Mouse (Mus musculus) erythroblast, embryonic 14.5 days (primary cell): ENCODE data around the gene Rnf212b. TPM values are rescaled to one million over a fixed set of nuclear protein-coding genes. Genes with fewer than 3 reads are reported as not detected.

ENCODE experiments used
- H3K27me3 ChIP-seq: 2 replicates; pipeline ENCODE4 v1.6.1; 2012; ENCODE audit warnings: inconsistent platforms; ENCODE audit not compliant: control insufficient read depth
- H3K36me3 ChIP-seq: 2 replicates; pipeline ENCODE4 v1.6.1; 2012; ENCODE audit warnings: mild to moderate bottlenecking, inconsistent platforms; ENCODE audit not compliant: control insufficient read depth
- H3K4me1 ChIP-seq: 2 replicates; pipeline ENCODE4 v1.6.1; 2012; ENCODE audit warnings: inconsistent platforms; ENCODE audit not compliant: control insufficient read depth
- H3K4me3 ChIP-seq: replicated peaks from 2 replicates; pipeline ENCODE3; 2012; ENCODE audit warnings: moderate library complexity, mild to moderate bottlenecking, inconsistent platforms
- H3K9me3 ChIP-seq: 2 replicates; pipeline ENCODE4 v1.6.1; 2012; ENCODE audit warnings: low read length, inconsistent platforms, mixed read lengths; ENCODE audit not compliant: control insufficient read depth
- GATA1 ChIP-seq: IDR thresholded peaks from 2 replicates; pipeline ENCODE4 v1.6.1; 2012; ENCODE audit warnings: low read length, inconsistent platforms, mixed read lengths
- TAL1 ChIP-seq: IDR thresholded peaks from 3 replicates; pipeline ENCODE4 v1.6.1; 2012; ENCODE audit warnings: low read length, inconsistent platforms, mixed read lengths
- polyA plus RNA-seq: library from polyadenylated mRNA; stranded (reverse); fragments of >175 nt; gene quantifications from 2 replicates; pipeline ENCODE4 v1.2.3, GENCODE M21; 2012

Rnf212b gene
- polyA plus RNA-seq, 1 experiment, result not detected

- peaks cover 5% of the 10 kb centered on the region for H3K9me3 ChIP-seq
Observed at GRCm38 (mm10) chr14:54877048-54877715, 63.2 kb downstream of the Rnf212b start, which contains the start of gene Ppp1r3e. Ppp1r3e (minus strand) TSS chr14:54877550.

GRCm38 (mm10) chr14:54883154-54884021, 69.4 kb downstream of the Rnf212b start, which contains the start of the genes Bcl2l2 and Gm20521:
Bcl2l2 (plus strand) TSS chr14:54883377.
Gm20521 (plus strand) TSS chr14:54883441.
- Histone ChIP-seq H3K36me3 (peaks cover 4% of the 10 kb centered on the region; the same call in 1 of the 2 replicates), H3K9me3 (peaks cover 5% of the 10 kb centered on the region), H3K27me3 (peaks cover 3% of the 10 kb centered on the region; the same call in 1 of the 2 replicates), H3K4me1 (peaks cover 20% of the 10 kb centered on the region), H3K4me3 (peak within 1 kb of the TSS; percentile 59)
- no peak for TF ChIP-seq TAL1
- TF ChIP-seq GATA1, result no peak

More at GRCm38 (mm10) chr14:54877048-54877715, 63.2 kb downstream of the Rnf212b start, which contains the start of gene Ppp1r3e:
- Histone ChIP-seq H3K4me1 (peaks cover 23% of the 10 kb centered on the region), H3K36me3 (no peaks in the 10 kb centered on the region), H3K4me3 (peak within 1 kb of the TSS; percentile 76), H3K27me3 (peaks cover 36% of the 10 kb centered on the region)
- TF ChIP-seq TAL1, result no peak
- no peak for TF ChIP-seq GATA1

GRCm38 (mm10) chr14:54884022-54884712, 70.2 kb downstream of the Rnf212b start:
- TF ChIP-seq GATA1 (no peak), TAL1 (no peak)
- Histone ChIP-seq H3K4me1 (peaks cover 20% of the 10 kb centered on the region), H3K36me3 (peaks cover 4% of the 10 kb centered on the region; the same call in 1 of the 2 replicates), H3K9me3 (peaks cover 5% of the 10 kb centered on the region), H3K27me3 (no peaks in the 10 kb centered on the region), H3K4me3 (peak overlapping the region; percentile 59)

- no peaks in the 10 kb centered on the region for H3K27me3 ChIP-seq
- peaks cover 4% of the 10 kb centered on the region; the same call in 1 of the 2 replicates for H3K36me3 ChIP-seq
- peaks cover 20% of the 10 kb centered on the region for H3K4me1 ChIP-seq
- no peak for TF ChIP-seq GATA1
- TF ChIP-seq TAL1, result no peak
- no peak overlapping the region for H3K4me3 ChIP-seq
- peaks cover 5% of the 10 kb centered on the region for H3K9me3 ChIP-seq
Observed at GRCm38 (mm10) chr14:54885309-54885708, 71.4 kb downstream of the Rnf212b start.

GRCm38 (mm10) chr14:54892200-54892599, 78.3 kb downstream of the Rnf212b start, which contains the start of gene Pabpn1:
Pabpn1 (plus strand) TSS chr14:54892500.
- Histone ChIP-seq H3K27me3 (no peaks in the 10 kb centered on the region), H3K36me3 (peaks cover 27% of the 10 kb centered on the region), H3K9me3 (no peaks in the 10 kb centered on the region), H3K4me1 (peaks cover 32% of the 10 kb centered on the region), H3K4me3 (peak within 1 kb of the TSS; percentile 90)
- TF ChIP-seq TAL1, result no peak
- TF ChIP-seq GATA1, result no peak

GRCm38 (mm10) chr14:54893651-54894181, 79.8 kb downstream of the Rnf212b start:
- Histone ChIP-seq H3K36me3 (peaks cover 41% of the 10 kb centered on the region), H3K27me3 (no peaks in the 10 kb centered on the region), H3K9me3 (no peaks in the 10 kb centered on the region), H3K4me1 (peaks cover 33% of the 10 kb centered on the region), H3K4me3 (peak overlapping the region; percentile 90)
- no peak for TF ChIP-seq TAL1
- no peak for TF ChIP-seq GATA1

GRCm38 (mm10) chr14:54894296-54895151, 80.6 kb downstream of the Rnf212b start:
- no peak for TF ChIP-seq TAL1
- TF ChIP-seq GATA1, result no peak
- Histone ChIP-seq H3K36me3 (peaks cover 48% of the 10 kb centered on the region), H3K4me1 (peaks cover 33% of the 10 kb centered on the region), H3K9me3 (no peaks in the 10 kb centered on the region), H3K27me3 (no peaks in the 10 kb centered on the region), H3K4me3 (peak overlapping the region; percentile 90)
